ENCODE assay signal across 28 mouse cellular contexts in genomic region chr3:38051748-38052147, GRCm38 (mm10).
DNase-seq lines count a peak whose midpoint lies in the region; ATAC-seq lines count a peak whose summit lies in the region.
"Had no signal": no experiment of that assay in that cellular context is flagged by ENCODE, and none has a peak within 500 bp of the region (broad histone marks: within the 10 kb centered on the region; RNA-seq: fewer than 3 reads in every experiment).

No protein-coding gene starts in this region.

- no peak overlapping the region for H3K4me2 ChIP-seq in limb, embryonic 15.5 days
- H3K4me2 ChIP-seq in stomach, embryonic 16.5 days (ENCODE audit: low read depth, low read length), result no peak overlapping the region
- H3K4me2 ChIP-seq: embryonic facial prominence, embryonic 12.5 days; heart, embryonic 13.5 days; hindbrain, embryonic 14.5 days; limb, embryonic 12.5 days; liver, embryonic 11.5 days; midbrain, embryonic 15.5 days had no signal

- H3K4me1 ChIP-seq in limb, embryonic 15.5 days, result peaks cover 6% of the 10 kb centered on the region
- no peaks in the 10 kb centered on the region; the same call in 1 of the 2 replicates for H3K4me1 ChIP-seq in limb, embryonic 10.5 days
- peaks cover 13% of the 10 kb centered on the region for H3K4me1 ChIP-seq in stomach, embryonic 16.5 days (ENCODE audit: control insufficient read depth, insufficient read depth, low read length)
- H3K4me1 ChIP-seq: embryonic facial prominence, embryonic 12.5 days; limb, embryonic 12.5 days; midbrain, embryonic 15.5 days had no signal

- no peaks in the 10 kb centered on the region for H3K27me3 ChIP-seq in limb, embryonic 15.5 days
- H3K27me3 ChIP-seq in limb, embryonic 10.5 days (ENCODE audit: low read depth, poor library complexity, severe bottlenecking), result no peaks in the 10 kb centered on the region
- H3K27me3 ChIP-seq in stomach, embryonic 16.5 days (ENCODE audit: control insufficient read depth, insufficient read depth, low read length), result no peaks in the 10 kb centered on the region
- H3K27me3 ChIP-seq: embryonic facial prominence, embryonic 12.5 days; heart, embryonic 13.5 days; limb, embryonic 12.5 days; midbrain, embryonic 15.5 days had no signal

- peak; percentile 79 for ATAC-seq in frontal cortex, adult (ENCODE audit: low TSS enrichment)
- no peak for ATAC-seq in limb, embryonic 15.5 days (ENCODE audit: insufficient number of reproducible peaks, low FRiP score, low TSS enrichment, low read depth)
- ATAC-seq in stomach, embryonic 16.5 days (ENCODE audit: insufficient read depth, low FRiP score), result no peak
- ATAC-seq: forebrain, postnatal 0 days; lung, postnatal 0 days; midbrain, embryonic 15.5 days had no signal

- H3K9me3 ChIP-seq in limb, embryonic 15.5 days, result no peaks in the 10 kb centered on the region
- no peaks in the 10 kb centered on the region for H3K9me3 ChIP-seq in limb, embryonic 10.5 days (replicated peaks)
- H3K9me3 ChIP-seq in stomach, embryonic 16.5 days (replicated peaks; ENCODE audit: control insufficient read depth, low read length), result no peaks in the 10 kb centered on the region
- H3K9me3 ChIP-seq: embryonic facial prominence, embryonic 12.5 days; G1E; heart, embryonic 13.5 days; limb, embryonic 12.5 days; midbrain, embryonic 15.5 days had no signal

- peak overlapping the region; percentile 71 for H3K27ac ChIP-seq in limb, embryonic 15.5 days
- no peak overlapping the region for H3K27ac ChIP-seq in limb, embryonic 10.5 days
- H3K27ac ChIP-seq in stomach, embryonic 16.5 days (ENCODE audit: low read length), result peak overlapping the region; percentile 60; the same call in 1 of the 2 replicates
- H3K27ac ChIP-seq: embryonic facial prominence, embryonic 12.5 days; heart, adult 2 months; heart, embryonic 13.5 days; hindbrain, embryonic 14.5 days; limb, embryonic 12.5 days; midbrain, embryonic 15.5 days had no signal

- no peaks in the 10 kb centered on the region for H3K36me3 ChIP-seq in limb, embryonic 15.5 days
- no peaks in the 10 kb centered on the region for H3K36me3 ChIP-seq in limb, embryonic 10.5 days
- no peaks in the 10 kb centered on the region for H3K36me3 ChIP-seq in stomach, embryonic 16.5 days (ENCODE audit: control insufficient read depth, insufficient read depth, low read length)
- H3K36me3 ChIP-seq: embryonic facial prominence, embryonic 12.5 days; G1E; heart, embryonic 13.5 days; limb, embryonic 12.5 days; midbrain, embryonic 15.5 days had no signal

- DNase-seq in frontal cortex, postnatal 25 days (ENCODE audit: low spot score in 2 of 2), result no peak
- no peak for DNase-seq in limb, embryonic 10.5 days (ENCODE audit: low spot score)
- DNase-seq in brain, adult 2 months (ENCODE audit: low read depth, low spot score), result peak; percentile 46
- no peak for DNase-seq in embryo, embryonic 10.5 days (ENCODE audit: low spot score)
- DNase-seq: adrenal gland, adult 8-10 months; cerebellum, adult 8-10 months; cerebellum, postnatal 25 days; forebrain, postnatal 0 days; gastrocnemius, postnatal 36 days; heart, adult 2 months; heart, postnatal 10 days; kidney, adult 9 months; kidney, postnatal 14 days; layer of hippocampus, adult 9-11 months; thymus, adult 18-20 months; thymus, postnatal 25 days had no signal

- H3K4me3 ChIP-seq in limb, embryonic 15.5 days, result no peak overlapping the region
- H3K4me3 ChIP-seq in limb, embryonic 10.5 days, result no peak overlapping the region
- no peak overlapping the region for H3K4me3 ChIP-seq in stomach, embryonic 16.5 days (replicated peaks; ENCODE audit: low read length)
- H3K4me3 ChIP-seq: embryonic facial prominence, embryonic 12.5 days; erythroblast, embryonic 14.5 days; heart, adult 2 months; heart, embryonic 13.5 days; limb, embryonic 12.5 days; midbrain, embryonic 15.5 days had no signal

- H3K9ac ChIP-seq in limb, embryonic 15.5 days, result no peak overlapping the region
- no peak overlapping the region for H3K9ac ChIP-seq in stomach, embryonic 16.5 days (ENCODE audit: low read length)
- H3K9ac ChIP-seq: embryonic facial prominence, embryonic 12.5 days; forebrain, postnatal 0 days; heart, embryonic 13.5 days; hindbrain, embryonic 14.5 days; limb, embryonic 12.5 days; midbrain, embryonic 15.5 days had no signal

- 56% methylated on average over 11 of the region's 11 CpGs for WGBS in limb, embryonic 15.5 days
- 93% methylated on average over 11 of the region's 11 CpGs for WGBS in limb, embryonic 10.5 days
- 69% methylated on average over 11 of the region's 11 CpGs for WGBS in stomach, embryonic 16.5 days
